Mouse (Mus musculus) intestine, embryonic 16.5 days (tissue): Measurements from ENCODE around the gene Mien1. TPM values are rescaled to one million over a fixed set of nuclear protein-coding genes. Genes with fewer than 3 reads are reported as not detected.

ENCODE experiments used
- ATAC-seq: fragments of 200-750 bp; cut with Nextera tagmentation; 2 replicates; pipeline ENCODE4 v1.8.0; 2017; ENCODE audit warnings: moderate TSS enrichment, moderate library complexity
- H3K27ac ChIP-seq: fragments of 300-500 bp; sonication (generic); 2 replicates; pipeline ENCODE4 v1.5.1; 2014; ENCODE audit warnings: mild to moderate bottlenecking, low read length
- H3K27me3 ChIP-seq: fragments of 300-500 bp; sonication (generic); replicated peaks from 2 replicates; pipeline ENCODE4 v1.6.1; 2014; ENCODE audit warnings: low read length, control low read depth, mixed read lengths; ENCODE audit not compliant: control insufficient read depth, insufficient read depth
- H3K36me3 ChIP-seq: fragments of 300-500 bp; sonication (generic); 2 replicates; pipeline ENCODE4 v1.6.1; 2014; ENCODE audit warnings: low read length, control low read depth; ENCODE audit not compliant: control insufficient read depth, insufficient read depth
- H3K4me1 ChIP-seq: fragments of 300-500 bp; sonication (generic); 2 replicates; pipeline ENCODE4 v1.6.1; 2014; ENCODE audit warnings: low read length, control low read depth, mixed read lengths; ENCODE audit not compliant: control insufficient read depth, insufficient read depth
- H3K4me2 ChIP-seq: fragments of 300-500 bp; sonication (generic); 2 replicates; pipeline ENCODE4 v1.6.1; 2014; ENCODE audit warnings: low read depth, low read length, control low read depth
- H3K4me3 ChIP-seq: fragments of 300-500 bp; sonication (generic); 2 replicates; pipeline ENCODE4 v1.5.1; 2014; ENCODE audit warnings: mild to moderate bottlenecking, low read length
- H3K9ac ChIP-seq: fragments of 300-500 bp; sonication (generic); 2 replicates; pipeline ENCODE4 v1.6.1; 2014; ENCODE audit warnings: low read depth, low read length
- H3K9me3 ChIP-seq: fragments of 300-500 bp; sonication (generic); 2 replicates; pipeline ENCODE4 v1.6.1; 2016; ENCODE audit warnings: low read length, control low read depth; ENCODE audit not compliant: control insufficient read depth
- WGBS: fragments of 180-500 bp; shearing (Covaris S2); extraction: QIAGEN DNeasy Blood & Tissue Kit; methylation state at CpG from one replicate; pipeline ENCODE4 v1.1.7; 2014; 5-methylcytosine and 5-hydroxymethylcytosine counted together
- polyA plus RNA-seq: library from polyadenylated mRNA; unstranded; fragments of >200 nt; fragmentation: Nextera tagmentation; extraction: Ambion mirVana; gene quantifications from 2 replicates; pipeline ENCODE4 v1.2.1, GENCODE M21; 2015

The Mien1 gene
- polyA plus RNA-seq, 1 experiment from 2014 or later: 279 TPM

GRCm38 (mm10) chr11:98400161-98400726 lies 38.5 kb downstream of the Mien1 start, which contains the start of gene Pgap3:
Gene Pgap3, minus strand, starts transcription at chr11:98400490.
- H3K27me3 ChIP-seq: no peaks in the 10 kb centered on the region
- H3K4me2 ChIP-seq: peak within 1 kb of the TSS; percentile 80
- peak within 1 kb of the TSS; percentile 79 for H3K4me3 ChIP-seq
- no peaks in the 10 kb centered on the region for H3K36me3 ChIP-seq
- ATAC-seq: peak; percentile 85
- peak within 1 kb of the TSS; percentile 90 for H3K9ac ChIP-seq
- H3K27ac ChIP-seq: peak within 1 kb of the TSS; percentile 100
- peaks cover 15% of the 10 kb centered on the region; the same call in 1 of the 2 replicates for H3K4me1 ChIP-seq
- under 1% methylated on average over 40 of the region's 40 CpGs for WGBS
- no peaks in the 10 kb centered on the region for H3K9me3 ChIP-seq

GRCm38 (mm10) chr11:98397946-98398345 lies 40.8 kb downstream of the Mien1 start:
- peaks cover 32% of the 10 kb centered on the region for H3K4me1 ChIP-seq
- no peaks in the 10 kb centered on the region for H3K36me3 ChIP-seq
- no peaks in the 10 kb centered on the region for H3K9me3 ChIP-seq
- H3K4me2 ChIP-seq: no peak overlapping the region
- 90% methylated on average over 7 of the region's 7 CpGs for WGBS
- ATAC-seq: no peak
- H3K4me3 ChIP-seq: no peak overlapping the region
- no peaks in the 10 kb centered on the region for H3K27me3 ChIP-seq
- H3K27ac ChIP-seq: no peak overlapping the region
- H3K9ac ChIP-seq: no peak overlapping the region

- whole genome bisulfite sequencing: 38% methylated on average over 4 of the region's 4 CpGs
- no peak overlapping the region for H3K4me2 ChIP-seq
- no peaks in the 10 kb centered on the region for H3K9me3 ChIP-seq
- peaks cover 41% of the 10 kb centered on the region for H3K4me1 ChIP-seq
- H3K36me3 ChIP-seq: no peaks in the 10 kb centered on the region
- peak overlapping the region; percentile 92 for H3K27ac ChIP-seq
- no peaks in the 10 kb centered on the region for H3K27me3 ChIP-seq
- H3K4me3 ChIP-seq: no peak overlapping the region
- ATAC-seq: peak; percentile 90
- H3K9ac ChIP-seq: 0 out of 2 replicates have a peak overlapping the region, but pooled peaks have one; percentile 29
These were observed 43.8 kb downstream of the Mien1 start for GRCm38 (mm10) chr11:98395041-98395440.

- H3K27ac ChIP-seq: peak overlapping the region; percentile 92
- no peaks in the 10 kb centered on the region for H3K9me3 ChIP-seq
- peaks cover 36% of the 10 kb centered on the region for H3K4me1 ChIP-seq
- no peak overlapping the region for H3K4me3 ChIP-seq
- H3K9ac ChIP-seq: no peak overlapping the region; the same call in 1 of the 2 replicates
- no peak overlapping the region for H3K4me2 ChIP-seq
- H3K27me3 ChIP-seq: no peaks in the 10 kb centered on the region
- no peak for ATAC-seq
- 45% methylated on average over 6 of the region's 6 CpGs for WGBS
- no peaks in the 10 kb centered on the region for H3K36me3 ChIP-seq
These were observed 44.5 kb downstream of the Mien1 start for GRCm38 (mm10) chr11:98394301-98394700.

GRCm38 (mm10) chr11:98393317-98393716 lies 45.5 kb downstream of the Mien1 start:
- Histone ChIP-seq H3K4me1 (peaks cover 37% of the 10 kb centered on the region), H3K9me3 (no peaks in the 10 kb centered on the region), H3K4me3 (no peak overlapping the region), H3K4me2 (peak overlapping the region; percentile 27; the same call in 1 of the 2 replicates), H3K36me3 (no peaks in the 10 kb centered on the region), H3K27ac (peak overlapping the region; percentile 92), H3K27me3 (no peaks in the 10 kb centered on the region), H3K9ac (peak overlapping the region; percentile 50; the same call in 1 of the 2 replicates)
- 66% methylated on average over 6 of the region's 6 CpGs for WGBS
- peak; percentile 45 for ATAC-seq

GRCm38 (mm10) chr11:98392645-98393044 lies 46.1 kb downstream of the Mien1 start:
- H3K9ac ChIP-seq: peak overlapping the region; percentile 50; the same call in 1 of the 2 replicates
- 30% methylated on average over 4 of the region's 4 CpGs for WGBS
- peak; percentile 43 for ATAC-seq
- peak overlapping the region; percentile 27; the same call in 1 of the 2 replicates for H3K4me2 ChIP-seq
- peaks cover 37% of the 10 kb centered on the region for H3K4me1 ChIP-seq
- H3K9me3 ChIP-seq: no peaks in the 10 kb centered on the region
- no peaks in the 10 kb centered on the region for H3K36me3 ChIP-seq
- no peak overlapping the region for H3K4me3 ChIP-seq
- H3K27ac ChIP-seq: peak overlapping the region; percentile 85
- peaks cover 2% of the 10 kb centered on the region; the same call in 1 of the 2 replicates for H3K27me3 ChIP-seq

- Histone ChIP-seq H3K9me3 (no peaks in the 10 kb centered on the region), H3K36me3 (no peaks in the 10 kb centered on the region), H3K27me3 (peaks cover 6% of the 10 kb centered on the region; the same call in 1 of the 2 replicates), H3K4me1 (peaks cover 37% of the 10 kb centered on the region), H3K4me2 (no peak overlapping the region), H3K9ac (peak overlapping the region; percentile 50; the same call in 1 of the 2 replicates), H3K4me3 (no peak overlapping the region), H3K27ac (peak overlapping the region; percentile 85)
- ATAC-seq: no peak
- WGBS: 13% methylated on average over 6 of the region's 8 CpGs
These were observed 46.8 kb downstream of the Mien1 start for GRCm38 (mm10) chr11:98392034-98392433.

- Histone ChIP-seq H3K4me3 (no peak overlapping the region), H3K4me1 (peaks cover 37% of the 10 kb centered on the region), H3K36me3 (no peaks in the 10 kb centered on the region), H3K9ac (no peak overlapping the region), H3K27me3 (peaks cover 14% of the 10 kb centered on the region), H3K4me2 (no peak overlapping the region), H3K27ac (no peak overlapping the region), H3K9me3 (no peaks in the 10 kb centered on the region)
- WGBS: 68% methylated on average over 12 of the region's 12 CpGs
- no peak for ATAC-seq
These were observed 48.6 kb downstream of the Mien1 start for GRCm38 (mm10) chr11:98390141-98390540.

GRCm38 (mm10) chr11:98389221-98389780 lies 49.5 kb downstream of the Mien1 start:
- no peak overlapping the region for H3K27ac ChIP-seq
- no peak for ATAC-seq
- no peak overlapping the region for H3K9ac ChIP-seq
- H3K4me2 ChIP-seq: no peak overlapping the region
- H3K4me1 ChIP-seq: peaks cover 34% of the 10 kb centered on the region
- H3K9me3 ChIP-seq: no peaks in the 10 kb centered on the region
- no peaks in the 10 kb centered on the region for H3K36me3 ChIP-seq
- no peak overlapping the region for H3K4me3 ChIP-seq
- H3K27me3 ChIP-seq: peaks cover 17% of the 10 kb centered on the region
- 28% methylated on average over 9 of the region's 9 CpGs for WGBS
